Mouse (Mus musculus) myocyte (in vitro differentiated cells): ENCODE results near the gene Bcl9l.

Experiments
- E2F4 ChIP-seq: IDR thresholded peaks from one replicate; pipeline ENCODE4 v1.6.1; 2011; ENCODE audit warnings: mild to moderate bottlenecking, control low read depth, moderate library complexity; ENCODE audit not compliant: insufficient read depth
- MAX ChIP-seq: IDR thresholded peaks from one replicate; pipeline ENCODE4 v1.6.1; 2011; ENCODE audit warnings: low read depth, mild to moderate bottlenecking, control low read depth
- POLR2A ChIP-seq: IDR thresholded peaks from one replicate; pipeline ENCODE4 v1.6.1; 2011; ENCODE audit warnings: low read depth, mild to moderate bottlenecking, control low read depth, moderate library complexity; ENCODE audit not compliant: insufficient read length
- POLR2AphosphoS2 ChIP-seq: IDR thresholded peaks from one replicate; pipeline ENCODE4 v1.6.1; 2011; ENCODE audit warnings: low read depth, control low read depth; ENCODE audit not compliant: insufficient read length
- USF1 ChIP-seq: IDR thresholded peaks from one replicate; pipeline ENCODE4 v1.6.1; 2011; ENCODE audit warnings: low read depth, mild to moderate bottlenecking, control low read depth, moderate library complexity

- TF ChIP-seq POLR2AphosphoS2 (no peak), POLR2A (no peak), E2F4 (no peak), MAX (no peak), USF1 (no peak)
Measured at GRCm38 (mm10) chr9:44515891-44516290, 33.3 kb downstream of the Bcl9l start.
